Mouse (Mus musculus) cerebellum, adult 18-20 months (tissue): ENCODE measurements around the gene Kiss1.
"Not testable (repeated sequence)": the region's sequence is repeated elsewhere in the genome, so short reads cannot be mapped to it uniquely, and the experiment has no call there.

Experiments
- DNase-seq, 2 experiments: peaks; one replicate each; pipeline ENCODE4 v3.0.0; 2021

The Kiss1 gene

GRCm38 (mm10) chr1:133323333-133323732 is 1.7 kb downstream of the Kiss1 start:
- DNase-seq: no peak

GRCm38 (mm10) chr1:133325951-133326350 is 4.3 kb downstream of the Kiss1 start:
- no peak for DNase-seq

GRCm38 (mm10) chr1:133327094-133327493 is 5.4 kb downstream of the Kiss1 start:
- DNase-seq: no peak

- DNase-seq: no peak
Observed at GRCm38 (mm10) chr1:133328299-133328795, 6.7 kb downstream of the Kiss1 start.

DNA sequence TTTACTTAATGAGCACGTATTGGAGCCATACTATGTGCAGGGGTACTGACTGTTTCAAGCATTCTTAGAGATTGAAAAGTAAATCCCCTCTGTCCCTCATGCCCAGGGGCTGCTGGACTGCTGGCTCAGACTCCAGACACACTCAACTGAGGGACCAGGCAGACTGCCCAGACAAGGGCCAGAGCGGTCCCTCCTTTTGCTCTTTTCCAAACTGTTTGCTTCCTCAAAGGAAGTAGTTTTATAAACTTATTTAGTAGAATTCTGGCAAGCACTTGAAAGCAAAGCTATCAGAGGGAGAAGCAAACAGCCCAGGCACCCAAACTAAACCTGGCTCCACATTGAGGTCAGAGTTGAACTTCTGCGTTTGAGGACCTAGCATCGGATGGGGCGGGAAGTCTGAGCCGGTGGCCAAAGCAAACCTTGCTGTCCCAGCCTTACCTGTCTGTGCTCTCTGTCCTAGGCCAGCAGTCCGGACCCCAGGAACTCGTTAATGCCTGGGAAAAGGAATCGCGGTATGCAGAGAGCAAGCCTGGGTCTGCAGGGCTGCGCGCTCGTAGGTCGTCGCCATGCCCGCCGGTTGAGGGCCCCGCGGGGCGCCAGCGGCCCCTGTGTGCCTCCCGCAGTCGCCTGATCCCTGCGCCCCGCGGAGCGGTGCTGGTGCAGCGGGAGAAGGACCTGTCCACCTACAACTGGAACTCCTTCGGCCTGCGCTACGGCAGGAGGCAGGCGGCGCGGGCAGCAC is 7.4 kb downstream of the Kiss1 start:
- no peak for DNase-seq

- DNase-seq: no peak
Observed at GRCm38 (mm10) chr1:133329638-133329964, 7.9 kb downstream of the Kiss1 start.

GRCm38 (mm10) chr1:133331142-133331541 is 9.5 kb downstream of the Kiss1 start:
- DNase-seq: no peak

DNA sequence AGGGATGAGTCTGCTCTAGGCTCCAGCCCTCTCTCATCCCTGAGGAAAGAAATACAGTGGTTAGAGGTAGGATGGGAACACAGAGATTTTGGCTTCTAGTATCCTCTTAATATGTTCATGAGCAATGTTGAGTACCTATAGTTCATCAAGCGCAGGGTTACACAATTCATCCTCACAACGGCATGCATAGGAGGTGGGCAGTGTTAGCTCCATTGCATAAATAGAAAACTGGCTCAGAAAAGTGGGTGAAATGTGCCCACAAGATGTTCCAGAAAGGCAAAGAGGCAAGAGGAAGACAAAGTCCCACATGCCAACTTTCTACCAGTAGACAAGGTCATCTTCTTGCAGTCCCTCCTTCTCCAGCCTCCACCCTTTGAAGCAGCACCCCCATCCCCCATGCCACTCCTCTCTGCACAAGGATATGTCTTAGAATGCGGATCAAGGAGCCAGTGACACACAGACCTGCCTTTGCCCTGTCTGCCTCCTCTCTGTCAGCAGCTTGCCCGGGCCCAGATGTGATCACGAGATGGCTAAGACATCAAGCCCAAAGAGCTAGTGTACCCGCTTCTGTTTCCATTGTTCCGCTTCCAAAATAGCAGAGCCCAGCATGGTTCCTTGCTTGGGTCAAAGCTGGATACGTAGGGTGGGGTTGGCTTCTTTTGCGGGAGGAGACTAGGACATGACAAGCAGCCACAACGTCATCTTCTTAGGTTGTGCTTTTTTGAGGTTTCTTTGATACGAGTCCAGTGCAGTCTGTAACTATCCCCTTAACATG is 11.2 kb downstream of the Kiss1 start:
- DNase-seq: no peak

GRCm38 (mm10) chr1:133333937-133334336 is 12.3 kb downstream of the Kiss1 start:
- no peak for DNase-seq

GRCm38 (mm10) chr1:133340403-133340802 is 18.7 kb downstream of the Kiss1 start:
- DNase-seq: not testable (repeated sequence)

DNA sequence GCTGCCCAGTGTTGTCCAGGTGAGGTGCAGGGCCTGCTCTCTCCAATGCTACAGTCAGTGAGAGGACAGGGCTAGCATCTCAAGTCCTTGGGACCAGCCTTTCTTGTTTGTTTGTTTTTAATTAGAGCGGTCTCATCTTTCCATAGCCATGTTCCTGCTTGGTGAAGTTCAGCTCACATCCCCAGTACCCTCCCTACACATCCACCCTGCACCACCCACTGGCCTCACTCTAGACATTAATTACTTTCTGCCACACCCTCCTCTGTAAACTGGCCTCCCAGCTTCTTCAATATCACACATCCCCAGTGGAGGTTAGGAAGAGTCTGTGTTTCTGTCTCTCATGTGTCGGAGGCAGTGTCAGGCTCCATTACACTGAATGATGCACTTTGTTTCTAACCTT is 22.7 kb downstream of the Kiss1 start:
- DNase-seq: no peak

DNA sequence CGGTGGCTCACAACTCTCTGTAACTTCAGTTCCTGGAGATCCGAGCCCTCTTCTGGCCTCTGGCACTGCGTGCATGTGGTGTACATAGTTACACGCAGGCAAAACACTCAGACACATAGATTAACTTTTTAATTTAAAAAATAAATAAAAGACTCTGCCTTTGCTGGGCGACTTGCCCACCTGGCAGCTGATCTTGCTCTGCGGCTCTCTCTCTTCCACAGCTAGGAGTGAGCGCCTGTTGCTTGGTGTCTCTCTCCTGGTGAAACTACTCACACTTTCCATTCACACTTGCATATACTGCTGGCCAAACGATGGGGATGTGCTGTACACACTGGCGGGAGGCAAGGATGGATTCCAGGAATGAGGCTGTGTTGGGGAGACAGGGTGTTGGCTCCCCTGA is 24.9 kb downstream of the Kiss1 start:
- no peak for DNase-seq

DNA sequence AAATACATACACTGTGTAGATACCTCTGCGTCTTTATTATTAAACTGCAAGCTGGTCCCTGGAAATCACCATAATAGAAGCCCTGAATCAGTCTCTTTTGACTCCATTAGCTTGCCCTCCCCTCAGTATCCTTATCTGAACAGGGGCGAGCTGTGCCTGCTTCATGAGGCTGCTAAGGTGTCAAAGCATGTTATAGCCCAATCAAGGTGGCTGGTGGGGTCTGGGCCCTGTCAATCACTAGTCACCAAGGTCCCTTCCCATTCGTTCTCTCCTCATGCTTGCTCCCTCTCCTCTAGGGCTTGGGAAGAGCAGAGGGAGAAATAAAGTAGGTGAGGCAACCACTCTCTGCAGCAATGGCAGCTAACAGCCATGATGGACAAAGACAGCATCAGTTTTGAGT is 25.6 kb downstream of the Kiss1 start:
- DNase-seq: no peak

DNA sequence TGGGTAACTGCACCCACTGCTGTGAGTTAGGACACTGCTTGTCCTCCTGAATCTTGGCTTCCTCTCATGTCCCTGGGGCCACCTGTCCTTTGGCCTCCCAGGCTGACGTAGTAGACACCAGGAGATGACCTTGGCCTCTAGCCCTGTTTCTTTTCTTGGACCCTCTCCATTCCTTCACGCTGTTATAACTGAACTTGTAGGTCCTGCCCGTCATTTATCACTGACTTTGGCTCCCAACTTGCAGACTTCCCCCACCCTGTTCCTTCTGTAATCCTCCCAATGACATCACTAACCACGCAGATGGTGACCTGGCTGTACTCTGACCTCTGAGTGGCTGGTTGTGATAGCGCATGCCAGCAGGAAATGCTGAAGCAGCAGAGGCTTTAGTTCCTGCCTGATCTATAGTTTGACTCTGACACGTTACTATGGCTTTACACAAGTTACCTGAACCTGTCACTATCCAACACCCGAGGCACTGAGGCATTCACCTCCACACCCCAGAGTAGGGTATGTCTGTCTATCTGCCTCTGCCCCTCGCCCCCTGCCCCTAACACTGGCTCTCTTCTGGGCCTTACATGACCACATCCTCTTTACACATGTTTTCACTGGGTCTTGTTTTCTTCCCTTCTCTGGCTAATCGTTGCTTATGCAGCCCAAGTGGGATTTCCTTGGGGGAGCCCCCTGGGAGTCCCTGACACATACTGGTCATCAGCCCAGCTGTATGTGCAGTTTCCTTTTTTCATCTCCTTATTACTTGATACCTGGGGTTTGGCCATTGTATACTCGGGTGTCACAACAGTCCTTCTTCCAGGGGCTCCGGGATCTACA is 26.2 kb downstream of the Kiss1 start:
- DNase-seq: no peak

- no peak for DNase-seq
Observed at GRCm38 (mm10) chr1:133350210-133350609, 28.5 kb downstream of the Kiss1 start, which contains the start of gene Ren1. TSS of gene Ren1 (plus strand) at chr1:133350510.

- no peak for DNase-seq
Observed at GRCm38 (mm10) chr1:133351762-133352161, 30.1 kb downstream of the Kiss1 start.

DNA sequence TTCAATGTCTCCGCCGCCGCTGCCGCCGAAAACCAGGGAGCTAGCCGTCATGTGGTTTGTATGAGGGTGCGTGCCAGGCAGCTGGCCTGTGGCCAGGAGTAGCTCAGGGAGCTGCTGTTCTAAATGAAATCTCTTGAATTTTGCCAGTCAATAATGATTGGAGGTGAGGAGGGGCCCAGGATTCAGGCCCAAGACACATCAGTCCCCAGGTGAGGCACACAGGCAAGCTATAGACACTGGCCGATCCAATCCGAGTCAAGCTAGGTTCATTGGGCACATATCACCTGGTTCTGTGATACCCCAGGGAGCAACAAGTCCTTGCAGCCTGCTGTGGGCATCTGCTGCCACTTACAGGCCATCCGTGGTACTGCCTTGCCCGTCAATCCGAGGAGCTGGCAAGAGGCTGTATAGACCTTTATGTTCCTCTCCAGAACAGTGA is 31.7 kb downstream of the Kiss1 start:
- peak; percentile 77 to 81 for DNase-seq

DNA sequence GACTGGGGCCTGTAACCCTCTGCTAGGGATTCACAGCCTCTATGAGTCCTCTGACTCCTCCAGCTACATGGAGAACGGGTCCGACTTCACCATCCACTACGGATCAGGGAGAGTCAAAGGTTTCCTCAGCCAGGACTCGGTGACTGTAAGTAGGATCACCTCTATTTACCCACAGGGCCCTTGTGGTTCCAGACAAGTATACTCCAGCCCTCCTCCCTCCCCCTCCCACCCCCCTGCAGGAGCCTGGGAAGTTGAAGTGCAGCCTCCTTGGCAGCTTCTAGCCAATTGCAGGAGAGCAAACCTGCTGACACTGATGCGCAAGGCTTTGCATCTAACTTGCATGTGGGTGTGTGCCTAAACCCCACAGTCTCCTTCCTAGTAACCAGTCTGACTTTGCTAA is 33.8 kb downstream of the Kiss1 start:
- no peak for DNase-seq

- DNase-seq: no peak
Observed at GRCm38 (mm10) chr1:133355912-133356311, 34.2 kb downstream of the Kiss1 start.

- no peak for DNase-seq
Observed at GRCm38 (mm10) chr1:133356330-133356729, 34.7 kb downstream of the Kiss1 start.

DNA sequence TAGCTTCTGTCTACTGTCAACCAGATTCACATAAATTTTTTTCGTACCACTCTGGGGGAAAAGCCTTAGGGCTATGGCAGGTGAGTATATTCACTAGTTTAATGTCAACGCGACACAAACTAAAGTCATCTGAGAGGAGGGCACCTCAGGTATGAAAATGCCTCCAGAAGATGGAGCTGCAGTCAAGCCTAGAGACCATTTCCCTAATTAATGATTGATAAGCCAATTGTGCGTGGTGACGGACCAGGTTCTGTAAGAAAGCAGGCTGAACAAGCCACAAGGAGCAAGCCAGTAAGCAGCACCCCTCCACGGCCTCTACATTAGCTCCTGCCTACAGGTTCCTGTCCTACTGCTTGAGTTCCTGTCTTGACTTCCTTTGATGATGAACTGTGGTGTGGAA is 39.3 kb downstream of the Kiss1 start:
- DNase-seq: no peak

DNA sequence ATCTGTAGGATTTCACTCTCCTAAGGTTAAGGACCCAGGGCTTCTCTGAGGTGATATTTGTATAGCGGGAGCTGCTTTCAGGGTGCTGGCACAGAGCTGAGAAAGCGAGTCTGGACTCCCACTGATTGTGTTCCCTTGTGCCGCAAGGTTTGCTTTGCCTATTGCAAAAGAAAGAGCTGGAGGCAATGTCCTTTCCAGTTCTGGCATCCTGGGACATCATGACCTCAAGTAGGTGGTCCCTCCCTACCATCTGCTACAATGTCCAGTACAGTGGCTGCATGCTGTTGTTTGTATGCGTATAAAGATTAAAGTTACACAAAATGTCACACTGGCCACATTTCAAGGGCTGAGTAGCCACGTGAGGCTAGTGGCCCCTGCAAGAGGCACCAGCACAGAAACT is 40.4 kb downstream of the Kiss1 start:
- DNase-seq: no peak

- peak; percentile 29 to 46 for DNase-seq
Observed at GRCm38 (mm10) chr1:133363276-133364021, 41.8 kb downstream of the Kiss1 start, which contains the start of gene Etnk2. TSS of gene Etnk2 (plus strand) at chr1:133363572.
